ENCODE assay signal across 9 mouse cellular contexts in the genomic region with DNA sequence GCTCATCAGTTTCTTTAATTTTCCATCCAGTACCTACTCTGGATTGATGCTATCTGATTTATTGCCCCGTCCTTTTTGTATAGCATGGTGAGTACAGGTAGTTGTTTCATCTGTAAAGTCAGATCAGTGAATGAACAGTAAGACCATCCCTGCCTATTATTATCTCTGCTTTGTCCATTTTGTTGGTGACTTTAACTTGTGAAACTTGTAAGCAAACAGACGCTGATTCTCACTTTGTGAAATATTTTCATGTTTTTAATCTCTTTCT. TPM values are rescaled to one million over a fixed set of nuclear protein-coding genes. Genes with fewer than 3 reads are reported as not detected.
DNase-seq lines count a peak whose midpoint lies in the region; ATAC-seq lines count a peak whose summit lies in the region.
"Had no signal": no experiment of that assay in that cellular context is flagged by ENCODE, and none has a peak within 500 bp of the region (broad histone marks: within the 10 kb centered on the region; RNA-seq: fewer than 3 reads in every experiment).

No protein-coding gene starts in this region.

- H3K27ac ChIP-seq in lung, embryonic 16.5 days (ENCODE audit: low read length) = no peak overlapping the region; the same call in 1 of the 2 replicates
- H3K27ac ChIP-seq in forebrain, embryonic 11.5 days (ENCODE audit: low read depth, low read length) = no peak overlapping the region
- H3K27ac ChIP-seq in limb, embryonic 13.5 days = no peak overlapping the region
- no peak overlapping the region for H3K27ac ChIP-seq in stomach, embryonic 14.5 days (ENCODE audit: low read length)

- H3K9me3 ChIP-seq in lung, embryonic 16.5 days (ENCODE audit: control insufficient read depth, low read length) = no peaks in the 10 kb centered on the region
- no peaks in the 10 kb centered on the region for H3K9me3 ChIP-seq in forebrain, embryonic 11.5 days (ENCODE audit: control insufficient read depth, low read length)
- H3K9me3 ChIP-seq in limb, embryonic 13.5 days = no peaks in the 10 kb centered on the region
- no peaks in the 10 kb centered on the region for H3K9me3 ChIP-seq in stomach, embryonic 14.5 days (ENCODE audit: control insufficient read depth, low read depth, low read length)

- peak overlapping the region; percentile 83 for H3K9ac ChIP-seq in lung, embryonic 16.5 days (ENCODE audit: low read length)
- peak overlapping the region; percentile 86; the same call in 1 of the 2 replicates for H3K9ac ChIP-seq in forebrain, embryonic 11.5 days (ENCODE audit: low read length)
- H3K9ac ChIP-seq in limb, embryonic 13.5 days = peak overlapping the region; percentile 92
- no peak overlapping the region for H3K9ac ChIP-seq in stomach, embryonic 14.5 days (replicated peaks; ENCODE audit: low read depth, low read length)

- H3K4me2 ChIP-seq in lung, embryonic 16.5 days (ENCODE audit: low read depth, low read length) = peak overlapping the region; percentile 79
- peak overlapping the region; percentile 95 for H3K4me2 ChIP-seq in forebrain, embryonic 11.5 days (ENCODE audit: low read depth, low read length, severe bottlenecking)
- H3K4me2 ChIP-seq in limb, embryonic 13.5 days (replicated peaks) = peak overlapping the region; percentile 87
- peak overlapping the region; percentile 87 for H3K4me2 ChIP-seq in stomach, embryonic 14.5 days (replicated peaks; ENCODE audit: low read depth, low read length)

- peaks cover 2% of the 10 kb centered on the region; the same call in 1 of the 2 replicates for H3K36me3 ChIP-seq in lung, embryonic 16.5 days (ENCODE audit: control insufficient read depth, insufficient read depth, low read length)
- no peaks in the 10 kb centered on the region; the same call in 1 of the 2 replicates for H3K36me3 ChIP-seq in forebrain, embryonic 11.5 days (ENCODE audit: control insufficient read depth, insufficient read depth, low read length)
- peaks cover 15% of the 10 kb centered on the region for H3K36me3 ChIP-seq in limb, embryonic 13.5 days
- no peaks in the 10 kb centered on the region for H3K36me3 ChIP-seq in stomach, embryonic 14.5 days (ENCODE audit: control insufficient read depth, insufficient read depth, low read length)

- peak overlapping the region; percentile 70 for H3K4me3 ChIP-seq in lung, embryonic 16.5 days (ENCODE audit: low read length)
- H3K4me3 ChIP-seq in forebrain, embryonic 11.5 days (ENCODE audit: low read depth, low read length) = peak overlapping the region; percentile 87
- H3K4me3 ChIP-seq in limb, embryonic 13.5 days = peak overlapping the region; percentile 96
- peak overlapping the region; percentile 84 for H3K4me3 ChIP-seq in stomach, embryonic 14.5 days (ENCODE audit: low read depth, low read length)

- no peak for ATAC-seq in lung, embryonic 16.5 days (ENCODE audit: low read depth)
- no peak for ATAC-seq in forebrain, embryonic 11.5 days (replicated peaks; ENCODE audit: low FRiP score)
- ATAC-seq in limb, embryonic 13.5 days (ENCODE audit: low FRiP score, low read depth) = no peak
- ATAC-seq in stomach, embryonic 14.5 days (ENCODE audit: insufficient number of reproducible peaks, insufficient read depth, low FRiP score, low read depth) = no peak
- ATAC-seq: activated CD4-positive, CD25-positive, alpha-beta regulatory T cell, adult 4 months had no signal

- no peak for DNase-seq in lung, postnatal 25 days (ENCODE audit: low spot score)
- no peak for DNase-seq in forebrain, embryonic 11.5 days (ENCODE audit: low spot score)
- DNase-seq in urinary bladder, postnatal 36 days (ENCODE audit: low spot score in 2 of 2) = no peak
- DNase-seq in thymus, postnatal 0 days (ENCODE audit: low spot score) = no peak
- no peak for DNase-seq in ovary, postnatal 14 days (ENCODE audit: low spot score)

- H3K27me3 ChIP-seq in lung, embryonic 16.5 days (ENCODE audit: control insufficient read depth, insufficient read depth, low read depth, low read length) = no peaks in the 10 kb centered on the region
- H3K27me3 ChIP-seq in forebrain, embryonic 11.5 days (ENCODE audit: control insufficient read depth, insufficient read depth, low read length) = no peaks in the 10 kb centered on the region
- H3K27me3 ChIP-seq in limb, embryonic 13.5 days = no peaks in the 10 kb centered on the region
- H3K27me3 ChIP-seq in stomach, embryonic 14.5 days (ENCODE audit: control insufficient read depth, insufficient read depth, low read length) = no peaks in the 10 kb centered on the region

- peaks cover 17% of the 10 kb centered on the region for H3K4me1 ChIP-seq in lung, embryonic 16.5 days (replicated peaks; ENCODE audit: control insufficient read depth, insufficient read depth, low read length)
- peaks cover 4% of the 10 kb centered on the region; the same call in 1 of the 2 replicates for H3K4me1 ChIP-seq in forebrain, embryonic 11.5 days (replicated peaks; ENCODE audit: control insufficient read depth, insufficient read depth, low read length)
- peaks cover 21% of the 10 kb centered on the region for H3K4me1 ChIP-seq in limb, embryonic 13.5 days
- peaks cover 12% of the 10 kb centered on the region; the same call in 1 of the 2 replicates for H3K4me1 ChIP-seq in stomach, embryonic 14.5 days (ENCODE audit: control insufficient read depth, insufficient read depth, low read length)

- WGBS in lung, embryonic 16.5 days = 64% methylated on average over 2 of the region's 2 CpGs
- 82% methylated on average over 2 of the region's 2 CpGs for WGBS in forebrain, embryonic 11.5 days
- 72% methylated on average over 2 of the region's 2 CpGs for WGBS in limb, embryonic 13.5 days
- 62% methylated on average over 2 of the region's 2 CpGs for WGBS in stomach, embryonic 14.5 days

RNA-seq across cellular contexts. Expression of a gene that starts 1.2 kb away (rescaled TPM):
- 33.0 and 33.7 TPM in 2 replicates for polyA plus RNA-seq in lung, embryonic 16.5 days (2015; fragmentation: Nextera tagmentation; extraction: Ambion mirVana)
- 41.4 and 42.9 TPM in 2 replicates for polyA plus RNA-seq in forebrain, embryonic 11.5 days (2014; fragmentation: Nextera tagmentation; extraction: Ambion mirVana)
- 36.1 and 38.2 TPM in 2 replicates for polyA plus RNA-seq in limb, embryonic 13.5 days (2015; fragmentation: Nextera tagmentation; extraction: Ambion mirVana)
- 36.5 and 37.6 TPM in 2 replicates for polyA plus RNA-seq in stomach, embryonic 14.5 days (2014; fragmentation: Nextera tagmentation; extraction: Ambion mirVana)
- polyA plus RNA-seq in thymus, postnatal 0 days (2015; fragmentation: Nextera tagmentation; extraction: Ambion mirVana) = 42.0 and 44.5 TPM in 2 replicates

RNA-seq across cellular contexts. Expression of a gene that starts 53.8 kb away (rescaled TPM):
- 9.7 and 11.8 TPM in 2 replicates for polyA plus RNA-seq in lung, embryonic 16.5 days (2015; fragmentation: Nextera tagmentation; extraction: Ambion mirVana)
- 11.2 and 14.1 TPM in 2 replicates for polyA plus RNA-seq in forebrain, embryonic 11.5 days (2014; fragmentation: Nextera tagmentation; extraction: Ambion mirVana)
- polyA plus RNA-seq in limb, embryonic 13.5 days (2015; fragmentation: Nextera tagmentation; extraction: Ambion mirVana) = 37.2 and 39.3 TPM in 2 replicates
- 10.4 and 10.5 TPM in 2 replicates for polyA plus RNA-seq in stomach, embryonic 14.5 days (2014; fragmentation: Nextera tagmentation; extraction: Ambion mirVana)
- polyA plus RNA-seq in thymus, postnatal 0 days (2015; fragmentation: Nextera tagmentation; extraction: Ambion mirVana) = 3.2 and 3.4 TPM in 2 replicates

RNA-seq across cellular contexts. Expression of a gene that starts 53.9 kb away (rescaled TPM):
- 0.23 TPM in 1 of 2 replicates, not detected in the other for polyA plus RNA-seq in lung, embryonic 16.5 days (2015; fragmentation: Nextera tagmentation; extraction: Ambion mirVana)
- polyA plus RNA-seq in forebrain, embryonic 11.5 days (2014; fragmentation: Nextera tagmentation; extraction: Ambion mirVana) = 1.2 and 1.6 TPM in 2 replicates
- polyA plus RNA-seq in limb, embryonic 13.5 days (2015; fragmentation: Nextera tagmentation; extraction: Ambion mirVana) = 0.27 and 0.31 TPM in 2 replicates
- polyA plus RNA-seq in stomach, embryonic 14.5 days (2014; fragmentation: Nextera tagmentation; extraction: Ambion mirVana) = 0.43 and 0.54 TPM in 2 replicates
- polyA plus RNA-seq in thymus, postnatal 0 days (2015; fragmentation: Nextera tagmentation; extraction: Ambion mirVana) = 0.08 and 0.21 TPM in 2 replicates
